Mouse (Mus musculus) spleen, postnatal 10 days (tissue): ENCODE measurements around the gene Lnpep.

ENCODE experiments used
- DNase-seq, 2 experiments: peaks; one replicate each; pipeline ENCODE4 v3.0.0; 2021 to 2022; ENCODE audit warnings: low spot score in 2 of 2

Lnpep gene

DNA sequence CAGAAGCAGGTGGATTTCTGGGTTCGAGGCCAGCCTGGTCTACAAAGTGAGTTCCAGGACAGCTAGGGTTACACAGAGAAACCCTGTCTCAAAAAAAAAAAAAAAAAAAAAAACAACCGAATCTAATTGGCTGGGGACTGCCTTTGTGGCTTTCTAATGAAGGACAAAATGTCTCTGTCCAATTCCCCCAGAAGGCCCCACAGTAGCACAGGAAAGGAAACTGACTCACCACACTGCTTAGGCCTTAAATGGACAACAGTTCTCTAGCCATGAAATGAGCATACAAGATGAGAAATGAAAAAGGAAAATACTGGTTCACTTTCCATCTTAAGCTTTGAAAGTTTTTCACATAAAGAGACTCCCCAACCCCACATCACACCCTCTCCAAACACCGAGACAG lies 15.3 kb downstream of the Lnpep start:
- no peak for DNase-seq

DNA sequence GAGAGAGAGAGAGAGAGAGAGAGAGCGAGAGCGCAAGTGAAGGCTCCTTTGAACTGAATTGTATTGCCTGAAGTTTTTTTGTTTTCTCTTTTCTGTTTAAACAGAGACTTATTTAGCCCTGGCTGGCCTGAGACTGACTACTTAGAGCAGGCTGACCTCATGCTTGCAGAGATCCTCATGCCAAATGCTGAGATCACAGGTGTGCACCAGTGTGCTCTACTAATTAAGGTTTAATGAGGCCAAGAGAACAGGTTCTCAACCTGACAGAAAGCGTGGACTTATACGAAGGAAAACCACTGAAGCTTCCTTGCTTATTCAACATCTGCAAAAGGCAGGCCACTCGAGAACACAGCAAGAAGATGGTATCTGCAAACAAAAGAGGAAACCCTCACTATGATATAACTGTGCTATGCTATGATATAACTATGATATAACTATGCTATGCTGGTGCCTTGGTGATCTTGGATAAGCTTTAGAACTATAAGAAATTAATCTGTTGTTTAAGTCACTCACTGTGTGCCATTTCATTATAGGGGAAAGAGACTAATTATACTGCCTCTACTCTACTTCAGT lies 16.3 kb downstream of the Lnpep start:
- no peak for DNase-seq

DNA sequence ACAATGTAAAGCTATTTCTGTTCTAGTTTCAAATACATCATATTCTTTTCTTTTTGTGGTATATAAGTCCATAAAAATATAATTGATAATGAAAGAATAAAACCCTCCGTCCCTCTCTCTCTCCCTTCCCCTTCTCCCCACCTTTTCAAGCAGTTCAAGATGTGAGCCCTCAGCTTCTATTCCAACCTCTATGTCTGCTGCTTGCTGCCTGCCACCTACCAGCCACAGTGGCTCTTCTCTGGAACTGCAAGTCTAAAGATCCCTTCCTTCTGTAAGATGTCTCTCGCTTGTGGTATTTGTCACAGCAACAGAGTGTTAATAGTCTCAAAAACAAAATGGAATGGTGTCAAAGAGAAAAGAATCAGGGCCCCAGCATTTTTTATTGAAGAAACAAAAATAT lies 20.3 kb downstream of the Lnpep start:
- no peak for DNase-seq

DNA sequence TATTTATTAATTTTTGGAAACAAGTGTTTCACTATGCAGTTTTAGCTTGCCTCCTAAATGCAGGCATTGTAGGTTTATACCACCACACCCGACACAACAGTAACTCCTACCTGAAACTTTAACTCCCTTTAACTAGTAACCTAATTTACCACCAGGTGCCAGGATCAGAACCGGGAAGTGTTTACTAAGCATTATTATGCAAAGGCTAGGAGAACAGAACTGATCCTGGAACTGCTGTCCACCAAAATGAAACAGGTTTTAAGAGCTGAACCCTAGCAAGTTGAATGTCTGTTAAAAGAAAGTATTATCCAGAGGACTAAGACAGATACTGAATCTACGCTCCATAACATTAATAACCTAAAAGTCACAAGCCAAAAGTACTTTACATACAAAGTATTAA lies 21.2 kb downstream of the Lnpep start:
- DNase-seq = no peak

DNA sequence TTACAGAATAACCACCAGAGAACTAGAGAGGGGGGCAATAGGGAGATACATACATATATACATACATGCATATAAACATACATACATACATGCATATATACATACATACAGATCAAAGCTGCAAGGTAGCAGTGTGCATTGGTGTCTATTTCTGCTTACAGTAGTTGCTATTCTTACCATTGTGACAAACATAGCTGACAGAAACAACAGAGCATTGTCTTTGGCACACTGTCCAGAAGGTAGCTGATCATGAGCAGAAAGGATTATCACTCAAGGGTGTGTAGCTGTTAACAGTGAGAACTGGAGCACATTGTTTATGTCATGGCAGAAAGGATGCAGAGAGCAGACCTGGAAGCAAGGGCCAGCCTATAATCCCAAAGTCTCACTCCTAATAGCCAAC lies 22.1 kb downstream of the Lnpep start:
- DNase-seq = no peak

DNA sequence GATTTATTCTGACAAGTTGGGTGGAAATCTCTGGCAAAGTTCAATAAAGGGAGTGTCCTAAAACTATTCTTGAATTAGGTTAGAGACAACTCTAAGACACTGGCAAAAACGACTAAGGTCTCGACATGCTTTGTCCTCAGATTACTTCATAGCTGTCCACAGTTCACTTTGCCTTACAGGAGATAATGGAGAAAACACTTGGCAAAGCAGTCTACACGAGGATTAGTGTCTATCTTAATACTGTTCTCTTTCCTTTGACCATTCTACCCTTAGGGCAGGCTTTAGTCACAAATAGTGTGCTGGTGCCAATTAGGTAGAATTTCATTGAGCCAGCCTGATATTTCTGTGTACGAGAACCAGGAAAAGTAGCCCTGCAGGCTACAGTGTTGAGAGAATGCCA lies 22.5 kb downstream of the Lnpep start:
- no peak for DNase-seq

DNA sequence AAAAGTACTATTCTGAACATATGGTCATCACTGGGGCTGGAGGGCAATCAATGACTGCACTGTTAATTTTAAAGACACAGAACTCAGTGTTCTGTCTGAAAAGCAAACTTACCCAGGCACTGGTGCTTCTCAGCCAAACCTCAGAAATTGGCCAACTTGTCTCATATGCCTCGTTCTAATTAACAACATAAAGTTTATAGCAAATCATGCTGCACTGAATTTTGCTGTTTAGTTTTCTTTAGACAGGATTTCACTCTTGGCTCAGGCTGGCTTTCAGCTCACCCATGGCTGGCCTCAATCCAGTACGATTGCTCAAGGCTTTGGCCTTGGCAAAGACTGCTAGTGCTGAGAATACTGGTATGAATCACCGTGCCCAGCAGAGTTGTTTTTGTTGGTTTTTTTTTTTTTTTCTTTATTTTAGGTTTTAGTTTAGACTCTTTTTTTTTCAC lies 24.0 kb downstream of the Lnpep start:
- DNase-seq = no peak

DNA sequence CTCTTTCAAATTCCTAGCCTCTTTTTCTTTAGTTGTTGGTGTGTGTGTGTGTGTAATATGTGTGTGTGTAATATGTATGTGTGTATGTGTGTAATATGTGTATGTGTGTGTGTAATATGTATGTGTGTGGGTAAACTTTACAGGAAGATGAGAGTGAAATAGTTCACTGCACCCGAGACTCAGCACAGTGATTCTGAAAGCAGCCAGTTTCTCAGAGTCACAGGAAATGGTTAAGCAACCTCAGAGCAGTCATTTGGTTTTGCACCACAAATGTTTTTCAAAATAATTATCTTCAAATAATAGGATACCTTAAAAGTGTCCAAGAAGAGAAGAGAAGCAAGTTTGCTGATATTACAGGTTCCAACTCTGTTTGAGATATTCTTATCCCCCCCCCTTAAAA lies 24.8 kb downstream of the Lnpep start:
- DNase-seq = no peak

DNA sequence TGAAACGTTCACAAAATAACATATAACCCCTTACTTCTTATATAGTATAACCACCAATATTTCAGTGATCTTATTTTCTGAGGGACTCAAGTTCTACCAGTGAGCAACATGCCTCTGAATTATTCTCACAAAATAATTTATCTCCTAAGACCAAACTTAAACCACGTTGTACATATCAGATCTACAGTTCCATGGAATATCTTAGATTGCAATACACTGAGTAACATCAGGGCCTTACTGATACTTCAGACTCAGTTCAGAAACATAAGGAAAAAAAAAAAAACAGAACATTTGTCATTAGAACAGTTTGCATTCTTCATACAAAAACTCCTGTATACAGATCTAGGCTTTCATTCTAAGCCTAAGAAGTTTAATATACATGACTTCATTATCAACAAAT lies 26.5 kb downstream of the Lnpep start:
- DNase-seq = no peak

DNA sequence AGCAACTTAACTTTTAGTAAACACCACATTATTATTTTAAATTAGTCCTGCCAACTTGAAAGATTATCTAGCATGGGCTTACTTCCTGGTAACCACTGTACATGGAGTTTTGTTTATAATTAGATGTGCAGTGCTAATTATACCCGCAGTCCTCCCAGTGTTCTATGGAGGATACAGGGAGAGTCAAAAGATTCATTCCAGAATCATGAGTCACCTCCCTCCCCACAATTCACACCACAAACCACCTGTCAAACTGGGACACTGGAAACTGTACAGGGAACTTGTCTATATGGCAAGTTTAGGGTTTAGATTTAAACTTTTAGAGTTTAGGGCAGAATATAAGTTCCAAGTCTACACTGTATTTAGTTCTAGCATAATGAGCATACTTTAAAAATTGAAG lies 31.9 kb downstream of the Lnpep start:
- DNase-seq = no peak

DNA sequence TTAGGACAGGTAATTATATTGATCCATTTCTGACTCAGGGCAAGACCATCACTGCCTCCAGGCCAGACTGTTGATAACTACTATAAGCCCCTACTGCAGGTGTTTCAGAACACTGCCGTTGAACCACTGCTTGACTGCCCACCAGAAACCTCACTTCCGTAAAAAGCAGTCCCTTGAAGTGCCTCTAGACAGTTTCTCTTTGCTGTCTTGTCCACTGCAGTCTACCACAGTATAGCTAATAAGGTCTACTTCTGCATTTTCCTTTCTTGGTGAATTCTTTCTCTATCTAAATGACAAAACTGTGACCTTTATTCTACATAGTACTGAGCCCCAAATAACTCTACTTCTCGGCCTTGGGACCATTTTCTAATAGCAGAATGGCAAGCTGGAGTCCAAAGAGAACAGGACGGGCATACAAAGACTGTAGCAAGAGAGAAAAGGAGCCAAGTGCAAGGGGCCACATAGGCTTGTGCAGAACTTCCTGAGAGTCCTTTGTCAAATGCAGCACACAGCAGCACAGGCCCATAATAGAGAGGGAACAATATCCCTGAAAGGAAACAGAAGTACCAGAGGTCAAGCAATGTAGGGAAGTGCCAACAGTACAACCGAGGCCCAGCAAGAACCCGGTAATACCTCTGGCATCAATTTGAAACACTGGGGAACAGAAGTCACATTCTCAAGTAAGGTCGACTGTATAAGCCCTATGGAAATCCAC lies 37.4 kb downstream of the Lnpep start:
- peak in 1 of 2 experiments; percentile 45 for DNase-seq

DNA sequence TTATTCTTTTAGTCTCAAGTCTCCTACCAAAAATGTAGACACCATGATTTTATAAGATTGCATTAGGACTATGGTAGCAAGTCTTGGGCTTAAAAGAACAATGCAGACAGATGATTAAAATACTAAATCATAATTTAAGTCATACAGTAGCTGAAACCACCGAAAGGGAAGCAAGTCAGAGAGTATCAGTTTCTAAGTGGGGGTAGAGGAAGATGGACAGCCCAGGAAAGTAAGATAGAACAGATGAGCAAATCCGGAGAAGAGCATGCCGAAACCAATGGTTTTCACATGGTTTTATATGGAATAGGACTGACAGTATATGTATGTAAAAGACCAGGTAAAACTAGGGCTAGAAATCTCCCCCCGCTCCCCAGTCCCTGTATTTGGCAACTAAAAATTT lies 39.7 kb downstream of the Lnpep start:
- no peak for DNase-seq

DNA sequence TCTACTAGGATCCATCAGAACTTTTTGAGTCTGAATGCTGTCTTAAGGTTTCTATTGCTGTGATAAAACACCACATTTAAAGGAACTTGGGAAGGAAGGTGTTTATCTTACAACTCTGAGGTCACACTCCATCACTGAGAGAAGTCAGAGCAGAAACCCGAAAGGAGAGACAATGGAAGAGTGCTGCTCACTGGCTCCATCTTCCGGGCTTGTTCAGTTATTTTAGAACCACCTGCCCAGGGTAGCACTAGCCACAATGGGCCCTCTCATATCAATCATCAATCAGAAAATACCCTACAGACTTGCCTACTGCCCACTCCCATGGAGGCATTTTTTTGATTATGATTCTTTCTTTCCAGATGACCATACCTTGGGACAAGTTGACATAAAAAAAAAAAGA lies 41.0 kb downstream of the Lnpep start:
- DNase-seq = peak in 1 of 2 experiments; percentile 39

DNA sequence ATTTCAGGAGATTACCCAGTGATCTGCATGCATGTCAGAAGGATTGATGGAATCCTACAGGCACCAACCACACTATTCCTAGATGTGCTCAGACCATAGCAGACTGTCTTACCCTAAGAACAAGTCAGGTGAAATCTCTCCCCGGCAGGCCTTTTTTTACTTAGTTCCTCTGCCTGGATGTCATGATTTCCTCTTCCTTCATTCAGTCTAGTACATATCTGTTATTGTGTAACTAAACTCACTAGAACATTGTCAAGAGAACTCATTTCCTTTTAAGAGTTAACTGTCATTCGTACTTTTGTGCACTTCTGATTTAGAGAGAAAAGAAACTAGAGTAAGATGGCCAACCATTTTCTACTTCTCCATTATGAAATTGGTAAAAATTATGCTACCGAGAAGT lies 43.6 kb downstream of the Lnpep start:
- DNase-seq = no peak

DNA sequence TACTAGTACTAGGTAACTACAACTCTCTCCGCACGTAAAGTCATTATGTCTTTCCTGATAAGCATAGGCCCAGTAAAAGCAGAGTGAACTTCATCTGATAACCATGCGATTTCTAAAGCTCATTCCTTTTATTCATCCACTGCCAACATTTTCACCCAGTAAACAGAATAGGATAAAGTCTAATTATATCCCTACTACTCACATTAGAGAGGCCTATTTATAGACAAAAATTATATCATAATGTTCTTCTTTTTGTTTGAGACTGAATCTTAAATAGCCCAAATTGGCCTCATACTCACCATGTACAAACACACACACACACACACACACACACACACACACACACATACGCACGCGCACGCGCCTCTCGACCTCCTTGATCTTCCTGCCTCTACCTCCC lies 48.5 kb downstream of the Lnpep start:
- no peak for DNase-seq

DNA sequence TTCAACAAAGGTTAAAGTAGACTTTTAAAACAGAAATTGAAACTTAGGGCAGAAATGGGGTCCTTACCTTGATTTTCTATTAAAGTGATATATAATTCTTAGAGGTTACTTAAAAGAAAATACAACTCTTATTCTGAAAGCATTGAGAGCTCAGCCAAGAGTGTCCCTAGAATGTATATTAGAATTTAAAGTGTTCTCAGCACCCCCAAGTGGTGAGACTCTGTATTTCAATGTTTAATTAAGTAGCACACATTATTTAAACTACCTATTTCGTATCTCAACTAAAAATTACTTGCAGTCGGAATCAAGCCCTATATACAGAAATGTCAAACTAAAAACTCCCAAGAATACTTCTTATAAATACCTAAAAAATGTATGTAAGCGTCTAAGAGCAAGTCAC lies 57.8 kb downstream of the Lnpep start:
- DNase-seq = no peak

DNA sequence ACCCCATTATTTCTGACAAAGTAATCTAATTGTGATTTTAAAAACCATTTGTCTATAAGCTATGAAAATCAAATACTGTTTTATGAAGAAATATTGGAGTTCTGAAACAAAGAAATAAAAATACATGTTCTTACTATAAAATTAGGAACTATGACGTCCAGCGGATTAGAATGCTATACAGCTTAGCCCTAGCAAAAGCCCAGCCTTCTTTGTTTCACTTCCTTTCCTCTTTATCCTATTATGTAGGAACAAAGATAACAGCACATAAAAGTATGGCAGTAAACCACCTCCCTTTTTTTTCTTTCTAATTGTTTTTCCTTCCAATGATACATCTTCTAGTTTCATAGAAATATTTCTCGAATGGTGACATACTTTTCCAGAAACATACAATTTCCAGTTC lies 75.9 kb downstream of the Lnpep start:
- DNase-seq = no peak

DNA sequence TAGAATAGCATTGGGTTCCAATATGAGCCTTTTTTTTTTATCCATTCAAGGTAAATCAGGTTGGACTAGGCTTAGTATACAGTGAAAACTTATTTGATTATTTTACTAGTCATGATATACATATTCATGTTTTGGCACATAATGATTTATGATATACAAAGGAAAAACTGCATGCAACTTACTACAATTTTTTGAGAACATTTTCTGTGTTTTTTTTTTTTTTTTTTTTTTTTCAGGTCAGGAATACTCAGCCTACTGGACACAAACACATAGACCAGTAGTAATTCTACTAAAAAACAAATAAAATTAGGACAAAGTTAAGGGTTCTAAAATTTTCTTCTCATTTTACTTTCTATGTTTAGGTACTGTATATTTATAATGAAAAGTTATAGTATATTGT lies 93.5 kb downstream of the Lnpep start:
- DNase-seq = no peak

DNA sequence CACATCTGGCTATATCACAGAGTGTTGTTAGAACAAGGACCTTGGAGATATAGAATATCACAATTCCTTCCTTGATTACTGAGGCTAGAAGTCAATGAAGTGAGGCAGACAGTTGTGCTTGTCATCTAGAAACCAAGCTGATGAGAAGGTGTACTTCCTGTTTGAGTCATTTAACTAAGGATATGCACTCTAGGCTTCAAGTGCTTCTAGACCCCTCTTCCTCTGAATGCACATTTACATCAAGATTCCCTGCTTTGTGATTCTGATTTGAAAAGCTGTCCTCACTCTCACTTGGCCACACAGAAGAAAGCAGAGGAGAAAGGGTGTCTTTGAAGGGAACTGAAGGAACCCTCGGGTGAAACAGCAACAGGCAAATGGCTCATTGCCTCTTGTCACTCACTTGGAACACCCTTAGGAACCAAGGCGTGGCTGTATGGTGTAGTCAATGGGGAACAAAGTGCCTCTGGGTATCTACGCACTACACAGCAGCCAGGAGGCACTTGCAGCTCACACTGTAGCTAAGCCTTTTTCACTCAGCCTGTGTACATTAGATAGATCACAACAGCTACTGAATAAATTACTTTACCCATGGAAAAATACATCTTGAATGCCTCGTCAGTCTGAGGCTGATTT lies 108.3 kb downstream of the Lnpep start:
- no peak for DNase-seq

DNA sequence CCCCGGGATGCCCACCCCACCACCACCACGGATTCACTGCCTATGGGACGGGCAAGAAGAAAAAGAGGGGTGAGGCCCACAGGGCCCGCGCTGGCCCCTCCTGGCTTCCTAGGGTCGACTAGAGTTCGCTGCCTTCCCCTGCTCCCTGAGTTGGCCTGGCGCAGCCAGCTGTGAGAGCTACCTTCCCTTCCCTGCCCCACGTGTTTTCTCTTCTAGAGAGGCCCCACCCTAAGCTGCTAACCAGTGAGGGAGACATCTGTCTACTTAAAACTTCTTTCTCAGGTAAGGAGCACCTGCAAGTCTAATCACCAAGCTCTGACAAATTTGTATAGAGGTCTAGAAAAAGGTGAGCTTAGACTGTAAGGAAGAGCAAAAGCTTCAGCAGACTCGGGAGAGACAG lies 118.2 kb downstream of the Lnpep start:
- DNase-seq = no peak

DNA sequence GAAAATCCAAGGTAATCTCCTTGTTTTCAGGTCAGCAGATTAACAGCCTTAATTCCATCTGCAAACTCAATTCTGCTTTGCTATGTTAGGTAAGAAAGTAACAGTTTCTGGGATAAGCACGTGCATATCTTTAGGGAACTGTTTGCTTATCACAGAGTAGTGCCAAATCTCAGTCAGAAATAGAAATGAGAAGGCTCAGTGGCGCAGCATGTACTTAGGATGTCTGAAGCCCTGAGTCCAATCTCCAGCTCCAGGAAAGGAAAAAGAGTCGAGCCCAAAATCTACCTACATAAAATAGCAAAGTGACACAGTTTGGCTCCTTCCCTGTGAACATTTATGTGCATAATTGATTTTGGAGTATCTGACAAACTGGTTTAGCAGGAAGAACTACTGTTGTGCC lies 125.6 kb downstream of the Lnpep start:
- DNase-seq = no peak

DNA sequence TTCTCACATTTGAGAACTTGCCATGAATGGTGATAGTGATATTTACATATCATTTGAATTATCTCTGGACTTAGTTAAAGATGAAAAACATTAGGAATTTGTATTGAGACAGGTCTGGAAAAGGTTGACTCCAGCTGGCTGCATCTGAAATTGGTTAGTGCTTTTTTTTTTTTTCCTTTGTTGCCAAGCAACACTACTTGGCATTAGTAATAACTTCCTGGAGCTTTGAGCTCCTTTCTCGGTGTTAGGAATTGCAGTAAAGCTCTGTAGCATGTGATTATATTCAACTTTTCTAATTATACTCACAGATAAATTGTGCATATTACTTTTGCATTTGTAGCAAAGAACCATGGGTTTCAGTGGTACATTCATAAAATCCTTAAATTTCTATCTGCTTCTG lies 126.0 kb downstream of the Lnpep start:
- no peak for DNase-seq

DNA sequence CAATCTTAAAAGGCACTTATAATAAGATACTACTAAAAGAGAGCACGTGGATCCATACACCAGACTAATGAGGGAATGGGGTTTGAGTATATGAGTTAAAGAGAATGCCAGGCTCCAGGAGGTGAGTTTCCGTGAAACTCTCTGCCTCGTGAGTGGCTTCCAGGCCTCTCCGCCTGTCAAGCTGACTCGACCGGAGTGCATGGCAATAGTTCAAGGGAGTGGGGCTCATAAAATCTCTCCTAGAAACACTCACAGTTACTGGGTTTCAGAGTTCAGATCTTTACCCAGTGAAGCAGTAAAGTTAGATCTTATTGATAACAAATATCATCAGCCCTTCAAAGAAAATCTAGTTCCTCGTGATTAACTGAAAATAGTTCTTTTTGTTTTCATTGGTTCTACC lies 128.1 kb downstream of the Lnpep start:
- no peak for DNase-seq
